Mouse (Mus musculus) E14TG2a.4 (cell line): ENCODE results near the gene Ncoa7.

ENCODE experiments used
- H3K27me3 ChIP-seq: 2 replicates; pipeline ENCODE4 v1.6.1; 2014; ENCODE audit warnings: low read length, control low read depth; ENCODE audit not compliant: insufficient read depth
- H3K36me3 ChIP-seq: 2 replicates; pipeline ENCODE4 v1.6.1; 2014; ENCODE audit warnings: low read length, control low read depth; ENCODE audit not compliant: insufficient read depth
- H3K4me1 ChIP-seq: replicated peaks from 2 replicates; pipeline ENCODE4 v1.6.1; 2014; ENCODE audit warnings: low read depth, low read length, control low read depth
- H3K4me3 ChIP-seq: replicated peaks from 2 replicates; pipeline ENCODE4 v1.5.1; 2014; ENCODE audit warnings: mild to moderate bottlenecking, low read length
- H3K9me3 ChIP-seq: 2 replicates; pipeline ENCODE4 v1.6.1; 2014; ENCODE audit warnings: low read length, control low read depth
- CTCF ChIP-seq: conservative IDR thresholded peaks from 2 replicates; pipeline ENCODE4 v1.5.1; 2014; ENCODE audit warnings: low read length
- NANOG ChIP-seq: IDR thresholded peaks from 2 replicates; pipeline ENCODE4 v1.6.1; 2014; ENCODE audit warnings: borderline replicate concordance, low read length, mixed read lengths
- POU5F1 ChIP-seq: IDR thresholded peaks from 2 replicates; pipeline ENCODE4 v1.6.1; 2014; ENCODE audit warnings: low read length, borderline replicate concordance

Gene Ncoa7

GRCm38 (mm10) chr10:30838188-30838587 is 35.1 kb upstream of the Ncoa7 start:
- peaks cover 29% of the 10 kb centered on the region for H3K27me3 ChIP-seq
- peak; percentile 38 for TF ChIP-seq CTCF
- TF ChIP-seq NANOG = no peak
- no peak overlapping the region for H3K4me3 ChIP-seq
- H3K4me1 ChIP-seq = peaks cover 13% of the 10 kb centered on the region
- H3K9me3 ChIP-seq = no peaks in the 10 kb centered on the region
- H3K36me3 ChIP-seq = no peaks in the 10 kb centered on the region

GRCm38 (mm10) chr10:30825049-30825448 is 21.9 kb upstream of the Ncoa7 start:
- Histone ChIP-seq H3K27me3 (no peaks in the 10 kb centered on the region), H3K4me1 (no peaks in the 10 kb centered on the region), H3K9me3 (peaks cover 38% of the 10 kb centered on the region), H3K36me3 (no peaks in the 10 kb centered on the region), H3K4me3 (no peak overlapping the region)
- TF ChIP-seq CTCF (0 out of 2 replicates have a peak, but pooled peaks have one; percentile 3), POU5F1 (no peak)

GRCm38 (mm10) chr10:30810967-30811293 is 7.8 kb upstream of the Ncoa7 start:
- Histone ChIP-seq H3K36me3 (peaks cover 6% of the 10 kb centered on the region; the same call in 1 of the 2 replicates), H3K4me3 (peak overlapping the region; percentile 46), H3K9me3 (peaks cover 25% of the 10 kb centered on the region), H3K4me1 (peaks cover 7% of the 10 kb centered on the region), H3K27me3 (no peaks in the 10 kb centered on the region)
- TF ChIP-seq CTCF (peak; percentile 52), POU5F1 (no peak)

GRCm38 (mm10) chr10:30810247-30810966 is 7.3 kb upstream of the Ncoa7 start:
- H3K4me3 ChIP-seq = peak overlapping the region; percentile 46
- peaks cover 6% of the 10 kb centered on the region; the same call in 1 of the 2 replicates for H3K36me3 ChIP-seq
- peaks cover 22% of the 10 kb centered on the region for H3K9me3 ChIP-seq
- no peak for TF ChIP-seq CTCF
- no peak for TF ChIP-seq POU5F1
- no peak for TF ChIP-seq NANOG
- no peaks in the 10 kb centered on the region for H3K27me3 ChIP-seq
- H3K4me1 ChIP-seq = peaks cover 7% of the 10 kb centered on the region

- H3K4me1 ChIP-seq = peaks cover 19% of the 10 kb centered on the region
- H3K27me3 ChIP-seq = no peaks in the 10 kb centered on the region
- H3K9me3 ChIP-seq = no peaks in the 10 kb centered on the region
- no peaks in the 10 kb centered on the region for H3K36me3 ChIP-seq
- H3K4me3 ChIP-seq = peak overlapping the region; percentile 93
- no peak for TF ChIP-seq CTCF
- TF ChIP-seq NANOG = no peak
- no peak for TF ChIP-seq POU5F1
Measured at GRCm38 (mm10) chr10:30803587-30804253, 594 bp upstream of the Ncoa7 start.

- TF ChIP-seq CTCF (no peak), NANOG (no peak), POU5F1 (no peak)
- Histone ChIP-seq H3K4me3 (peak overlapping the region; percentile 93), H3K4me1 (peaks cover 22% of the 10 kb centered on the region), H3K36me3 (no peaks in the 10 kb centered on the region), H3K27me3 (no peaks in the 10 kb centered on the region), H3K9me3 (no peaks in the 10 kb centered on the region)
Measured at GRCm38 (mm10) chr10:30802033-30802432, 1.1 kb downstream of the Ncoa7 start.

GRCm38 (mm10) chr10:30799713-30800450 is 3.2 kb downstream of the Ncoa7 start:
- Histone ChIP-seq H3K36me3 (0 out of 2 replicates have a peak, but pooled peaks cover 3% of the 10 kb centered on the region), H3K4me1 (peaks cover 22% of the 10 kb centered on the region), H3K9me3 (peaks cover 13% of the 10 kb centered on the region), H3K4me3 (no peak overlapping the region), H3K27me3 (no peaks in the 10 kb centered on the region)
- TF ChIP-seq NANOG (no peak), POU5F1 (no peak), CTCF (no peak)

GRCm38 (mm10) chr10:30796469-30797261 is 6.5 kb downstream of the Ncoa7 start:
- H3K9me3 ChIP-seq = peaks cover 32% of the 10 kb centered on the region
- H3K36me3 ChIP-seq = 0 out of 2 replicates have a peak, but pooled peaks cover 3% of the 10 kb centered on the region
- peaks cover 5% of the 10 kb centered on the region; the same call in 1 of the 2 replicates for H3K4me1 ChIP-seq

More at GRCm38 (mm10) chr10:30796469-30797261, 6.5 kb downstream of the Ncoa7 start:
- TF ChIP-seq POU5F1 (no peak), NANOG (no peak), CTCF (no peak)
- H3K4me3 ChIP-seq = no peak overlapping the region
- H3K27me3 ChIP-seq = no peaks in the 10 kb centered on the region
